Mouse (Mus musculus): ENCODE data around the gene Ipo11.

- TF ChIP-seq POLR2A (IDR thresholded peaks at IDR 0.05; ENCODE audit: extremely low read depth, insufficient read depth, low read length), result no peak
- TF ChIP-seq CTCF (IDR thresholded peaks at IDR 0.05; ENCODE audit: low read depth, low read length), result no peak
Observed at GRCm38 (mm10) chr13:106817066-106817465, 119.7 kb downstream of the Ipo11 start.
